Comparison of ENCODE assay signal across 18 mouse cellular contexts in the genomic region with DNA sequence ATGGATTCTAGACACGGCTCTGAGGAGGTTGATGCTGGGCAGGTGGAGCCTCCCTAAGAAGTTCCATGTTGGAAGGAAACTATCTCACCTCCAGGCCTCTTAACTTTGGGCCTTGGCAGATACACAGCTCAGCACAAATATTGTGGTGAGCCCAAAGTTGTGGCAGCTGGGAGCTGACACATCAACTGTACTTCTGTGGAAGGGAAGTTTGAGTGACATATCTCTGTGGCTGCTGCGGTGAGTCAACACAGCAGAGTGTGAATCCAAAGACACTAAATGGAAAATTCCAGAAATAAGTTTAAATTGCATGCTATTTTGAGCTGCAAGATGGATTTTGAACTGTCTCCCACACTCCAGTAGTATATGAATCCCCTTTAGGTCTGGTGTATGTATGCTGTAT. TPM values are rescaled to one million over a fixed set of nuclear protein-coding genes. Genes with fewer than 3 reads are reported as not detected.
DNase-seq lines count a peak whose midpoint lies in the region; ATAC-seq and TF ChIP-seq lines count a peak whose summit lies in the region.
"Had no signal": no experiment of that assay in that cellular context is flagged by ENCODE, and none has a peak within 500 bp of the region (broad histone marks: within the 10 kb centered on the region; RNA-seq: fewer than 3 reads in every experiment).

No protein-coding gene starts in this region.

- no peaks in the 10 kb centered on the region for H3K9me3 ChIP-seq in forebrain, postnatal 0 days (ENCODE audit: low read length)
- H3K9me3 ChIP-seq in forebrain, embryonic 10.5 days, result no peaks in the 10 kb centered on the region
- H3K9me3 ChIP-seq in liver, embryonic 15.5 days (replicated peaks), result no peaks in the 10 kb centered on the region
- no peaks in the 10 kb centered on the region for H3K9me3 ChIP-seq in midbrain, postnatal 0 days (ENCODE audit: low read length)
- H3K9me3 ChIP-seq: lung, embryonic 15.5 days had no signal

- H3K4me3 ChIP-seq in forebrain, postnatal 0 days (ENCODE audit: low read depth, low read length), result no peak overlapping the region
- no peak overlapping the region for H3K4me3 ChIP-seq in forebrain, embryonic 10.5 days
- H3K4me3 ChIP-seq in thymus, adult 2 months (ENCODE audit: control insufficient read depth, insufficient read depth, low read length), result no peak overlapping the region
- H3K4me3 ChIP-seq in liver, embryonic 15.5 days (replicated peaks), result no peak overlapping the region
- no peak overlapping the region for H3K4me3 ChIP-seq in lung, adult 2 months (replicated peaks; ENCODE audit: extremely low read depth, low read depth, low read length)
- H3K4me3 ChIP-seq in midbrain, postnatal 0 days (ENCODE audit: low read depth, low read length), result no peak overlapping the region
- H3K4me3 ChIP-seq: embryonic facial prominence, embryonic 12.5 days; heart, adult 2 months; lung, embryonic 15.5 days; midbrain, embryonic 10.5 days had no signal

- WGBS in forebrain, postnatal 0 days, result 80% methylated on average over 2 of the region's 2 CpGs
- 92% methylated on average over 2 of the region's 2 CpGs for WGBS in forebrain, embryonic 10.5 days
- 44% methylated on average over 2 of the region's 2 CpGs for WGBS in thymus, adult 2 months
- 26% methylated on average over 2 of the region's 2 CpGs for WGBS in liver, embryonic 15.5 days (ENCODE audit: insufficient replicate concordance)
- WGBS in lung, adult 2 months, result 77% methylated on average over 2 of the region's 2 CpGs
- 93% methylated on average over 2 of the region's 2 CpGs for WGBS in midbrain, postnatal 0 days

- TF ChIP-seq POLR2A in thymus, adult 2 months (IDR thresholded peaks at IDR 0.05; ENCODE audit: control insufficient read depth, extremely low read depth, insufficient read depth, low read length, poor library complexity), result no peak
- TF ChIP-seq POLR2A in lung, adult 2 months (IDR thresholded peaks at IDR 0.05; ENCODE audit: borderline replicate concordance, extremely low read depth, low read depth, low read length), result no peak

- no peak overlapping the region for H3K9ac ChIP-seq in forebrain, postnatal 0 days
- no peak overlapping the region for H3K9ac ChIP-seq in liver, embryonic 15.5 days
- no peak overlapping the region for H3K9ac ChIP-seq in midbrain, postnatal 0 days (replicated peaks; ENCODE audit: low read length, poor library complexity, severe bottlenecking)
- H3K9ac ChIP-seq: embryonic facial prominence, embryonic 12.5 days; lung, embryonic 15.5 days had no signal

- no peaks in the 10 kb centered on the region for H3K4me1 ChIP-seq in forebrain, postnatal 0 days (ENCODE audit: insufficient read depth)
- H3K4me1 ChIP-seq in forebrain, embryonic 10.5 days, result peaks cover 5% of the 10 kb centered on the region; the same call in 1 of the 2 replicates
- peaks cover 8% of the 10 kb centered on the region for H3K4me1 ChIP-seq in thymus, adult 2 months (replicated peaks; ENCODE audit: control insufficient read depth, insufficient read depth, low read length)
- H3K4me1 ChIP-seq in liver, embryonic 15.5 days (replicated peaks), result peaks cover 13% of the 10 kb centered on the region
- no peaks in the 10 kb centered on the region; the same call in 1 of the 2 replicates for H3K4me1 ChIP-seq in lung, adult 2 months (ENCODE audit: control insufficient read depth, insufficient read depth, low read length)
- H3K4me1 ChIP-seq in midbrain, postnatal 0 days (ENCODE audit: insufficient read depth, low read length), result no peaks in the 10 kb centered on the region
- H3K4me1 ChIP-seq: lung, embryonic 15.5 days had no signal

- no peaks in the 10 kb centered on the region for H3K27me3 ChIP-seq in forebrain, postnatal 0 days (ENCODE audit: insufficient read depth, low read length)
- no peaks in the 10 kb centered on the region for H3K27me3 ChIP-seq in forebrain, embryonic 10.5 days (ENCODE audit: poor library complexity, severe bottlenecking)
- no peaks in the 10 kb centered on the region for H3K27me3 ChIP-seq in thymus, adult 2 months (ENCODE audit: control insufficient read depth, insufficient read depth, low read length)
- H3K27me3 ChIP-seq in liver, embryonic 15.5 days, result no peaks in the 10 kb centered on the region
- H3K27me3 ChIP-seq in midbrain, postnatal 0 days (ENCODE audit: insufficient read depth, low read length), result no peaks in the 10 kb centered on the region
- H3K27me3 ChIP-seq: embryonic facial prominence, embryonic 12.5 days; lung, embryonic 15.5 days had no signal

- no peak overlapping the region for H3K4me2 ChIP-seq in forebrain, postnatal 0 days (ENCODE audit: low read depth)
- H3K4me2 ChIP-seq in liver, embryonic 15.5 days, result no peak overlapping the region
- H3K4me2 ChIP-seq in midbrain, postnatal 0 days (ENCODE audit: low read depth, low read length, poor library complexity, severe bottlenecking), result no peak overlapping the region
- H3K4me2 ChIP-seq: embryonic facial prominence, embryonic 12.5 days; lung, embryonic 15.5 days had no signal

- DNase-seq in forebrain, postnatal 0 days, result no peak
- DNase-seq in forebrain, embryonic 10.5 days (ENCODE audit: extremely low spot score, low spot score), result no peak
- DNase-seq in thymus, postnatal 0 days (ENCODE audit: low spot score), result peak; percentile 59
- DNase-seq in thymus, adult 2 months, result no peak
- DNase-seq in lung, adult 2 months, result no peak
- no peak for DNase-seq in kidney, postnatal 4 days
- DNase-seq in midbrain, postnatal 0 days (ENCODE audit: low spot score), result no peak
- DNase-seq: cerebellum, postnatal 36 days; heart, adult 2 months; heart, postnatal 14 days; kidney, postnatal 10 days; layer of hippocampus, postnatal 36 days; right cerebral cortex, postnatal 14 days had no signal

- peak; percentile 40; the same call in 1 of the 2 replicates for ATAC-seq in forebrain, postnatal 0 days
- peak; percentile 18; the same call in 1 of the 2 replicates for ATAC-seq in liver, embryonic 15.5 days (ENCODE audit: insufficient read depth)
- no peak for ATAC-seq in midbrain, postnatal 0 days (ENCODE audit: low FRiP score)
- ATAC-seq: intestine, embryonic 16.5 days had no signal

- H3K27ac ChIP-seq in forebrain, postnatal 0 days (ENCODE audit: low read depth, low read length), result no peak overlapping the region
- no peak overlapping the region for H3K27ac ChIP-seq in forebrain, embryonic 10.5 days
- H3K27ac ChIP-seq in thymus, adult 2 months (ENCODE audit: control insufficient read depth, insufficient read depth, low read length), result no peak overlapping the region
- H3K27ac ChIP-seq in liver, embryonic 15.5 days (replicated peaks), result no peak overlapping the region
- no peak overlapping the region for H3K27ac ChIP-seq in midbrain, postnatal 0 days (ENCODE audit: low read depth, low read length)
- H3K27ac ChIP-seq: embryonic facial prominence, embryonic 12.5 days; heart, adult 2 months; lung, embryonic 15.5 days; midbrain, embryonic 10.5 days had no signal

- no peaks in the 10 kb centered on the region for H3K36me3 ChIP-seq in forebrain, postnatal 0 days (ENCODE audit: insufficient read depth)
- H3K36me3 ChIP-seq in forebrain, embryonic 10.5 days (replicated peaks), result no peaks in the 10 kb centered on the region; the same call in none of the 2 replicates
- no peaks in the 10 kb centered on the region for H3K36me3 ChIP-seq in thymus, adult 2 months (ENCODE audit: control insufficient read depth, insufficient read depth, low read length)
- no peaks in the 10 kb centered on the region for H3K36me3 ChIP-seq in liver, embryonic 15.5 days (replicated peaks)
- no peaks in the 10 kb centered on the region for H3K36me3 ChIP-seq in midbrain, postnatal 0 days (ENCODE audit: insufficient read depth, low read length)
- H3K36me3 ChIP-seq: lung, embryonic 15.5 days; midbrain, embryonic 10.5 days had no signal

- no peak for TF ChIP-seq CTCF in forebrain, postnatal 0 days (IDR thresholded peaks at IDR 0.05; ENCODE audit: low read depth)
- no peak for TF ChIP-seq CTCF in thymus, adult 2 months (IDR thresholded peaks at IDR 0.05; ENCODE audit: borderline replicate concordance, control insufficient read depth, extremely low read depth, insufficient read depth, low read length, poor library complexity)
- no peak for TF ChIP-seq CTCF in lung, adult 2 months (IDR thresholded peaks at IDR 0.05; ENCODE audit: insufficient read depth, low read length)
- no peak for TF ChIP-seq CTCF in midbrain, postnatal 0 days (IDR thresholded peaks at IDR 0.05)

RNA-seq across cellular contexts. Expression of gene Arl15, which starts 34.8 kb away (rescaled TPM):
- total RNA-seq in forebrain, postnatal 0 days (2014; rRNA removed), result 44.0 and 46.5 TPM in 2 replicates
- 17.4 and 18.5 TPM in 2 replicates for polyA plus RNA-seq in forebrain, postnatal 0 days (2015; fragmentation: Nextera tagmentation; extraction: Ambion mirVana)
- 11.2 and 11.6 TPM in 2 replicates for polyA plus RNA-seq in forebrain, embryonic 10.5 days (2016; fragmentation: Nextera tagmentation; extraction: Ambion mirVana)
- 5.3 and 6.8 TPM in 2 replicates for polyA plus RNA-seq in thymus, postnatal 0 days (2015; fragmentation: Nextera tagmentation; extraction: Ambion mirVana)
- polyA plus RNA-seq in thymus, adult 2 months (2012; rRNA removed), result 4.9 and 5.5 TPM in 2 replicates
- polyA plus RNA-seq in liver, embryonic 15.5 days (2015; fragmentation: Nextera tagmentation; extraction: Ambion mirVana), result 2.4 and 2.8 TPM in 2 replicates
- 11.8 and 15.1 TPM in 2 replicates for polyA plus RNA-seq in lung, adult 2 months (2012; rRNA removed)
- 50.1 and 54.8 TPM in 2 replicates for total RNA-seq in midbrain, postnatal 0 days (2014; rRNA removed)
- 13.0 and 16.8 TPM in 2 replicates for polyA plus RNA-seq in midbrain, postnatal 0 days (2015; fragmentation: Nextera tagmentation; extraction: Ambion mirVana)
